Mouse (Mus musculus) spleen, postnatal 10 days (tissue): ENCODE results near the gene Olfr1333.
"Not testable (repeated sequence)": the region's sequence is repeated elsewhere in the genome, so short reads cannot be mapped to it uniquely, and the experiment has no call there.

Source experiments
- DNase-seq, 2 experiments: peaks; one replicate each; pipeline ENCODE4 v3.0.0; 2021 to 2022; ENCODE audit warnings: low spot score in 2 of 2

The Olfr1333 gene

DNA sequence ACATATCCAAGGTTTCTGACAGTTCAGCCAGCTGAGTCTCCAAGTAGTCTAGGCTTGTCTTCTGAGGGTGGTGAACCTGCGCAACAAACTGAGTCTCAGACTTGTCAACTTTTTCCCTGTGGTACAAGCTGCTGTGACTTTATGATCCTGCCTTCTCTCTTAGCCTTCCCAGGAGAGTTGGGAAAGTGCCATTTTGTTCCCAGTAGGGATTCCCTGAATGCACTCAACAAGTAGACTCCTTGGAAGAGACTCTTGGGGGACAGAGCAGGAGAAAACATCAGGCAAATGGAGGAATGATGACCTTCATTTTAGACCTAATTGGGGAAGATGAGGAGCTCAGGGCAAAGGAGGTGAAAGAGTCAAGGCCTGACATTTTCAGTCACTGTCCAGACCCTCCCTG lies at the start of gene Olfr1333:
Olfr1333 (minus strand) TSS at position 101 of the 400 bp plus-strand sequence.
- no peak for DNase-seq

DNA sequence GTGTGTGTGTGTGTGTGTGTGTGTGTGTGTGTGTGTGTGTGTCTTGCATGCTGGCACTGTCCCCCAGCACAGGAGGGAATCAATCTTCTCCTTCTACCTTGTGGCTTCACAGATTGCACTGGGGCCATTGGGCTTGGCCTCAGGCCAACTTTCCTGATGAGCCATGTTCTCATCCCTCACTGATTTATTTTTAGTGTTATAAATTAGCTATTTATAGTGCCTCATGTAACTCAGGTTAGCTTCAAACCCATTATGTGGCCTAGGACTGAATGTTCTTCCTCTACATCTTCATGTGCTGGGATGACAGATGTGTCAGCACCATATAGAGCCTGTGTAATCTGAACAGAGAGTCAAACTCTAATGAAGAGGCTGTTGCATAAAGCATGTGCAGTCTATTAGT lies 31.5 kb upstream of the Olfr1333 start:
- DNase-seq: no peak

DNA sequence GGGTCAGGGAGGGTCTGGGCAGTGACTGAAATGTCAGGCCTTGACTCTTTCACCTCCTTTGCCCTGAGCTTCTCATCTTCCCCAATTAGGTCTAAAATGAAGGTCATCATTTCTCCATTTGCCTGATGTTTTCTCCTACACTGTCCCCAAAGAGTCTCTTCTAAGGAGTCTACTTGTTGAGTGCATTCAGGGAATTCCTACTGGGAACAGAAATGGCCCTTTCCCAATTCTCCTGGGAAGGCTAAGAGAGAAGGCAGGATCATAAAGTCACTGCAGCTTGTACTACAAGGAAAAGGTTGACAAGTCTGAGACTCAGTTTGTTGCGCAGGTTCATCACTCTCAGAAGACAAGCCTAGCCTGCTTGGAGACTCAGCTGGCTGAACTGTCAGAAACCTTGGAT lies 28.3 kb upstream of the Olfr1333 start, which contains the start of gene Olfr1331:
Olfr1331 (plus strand) TSS at position 301 of the 400 bp plus-strand sequence.
- DNase-seq: no peak

DNA sequence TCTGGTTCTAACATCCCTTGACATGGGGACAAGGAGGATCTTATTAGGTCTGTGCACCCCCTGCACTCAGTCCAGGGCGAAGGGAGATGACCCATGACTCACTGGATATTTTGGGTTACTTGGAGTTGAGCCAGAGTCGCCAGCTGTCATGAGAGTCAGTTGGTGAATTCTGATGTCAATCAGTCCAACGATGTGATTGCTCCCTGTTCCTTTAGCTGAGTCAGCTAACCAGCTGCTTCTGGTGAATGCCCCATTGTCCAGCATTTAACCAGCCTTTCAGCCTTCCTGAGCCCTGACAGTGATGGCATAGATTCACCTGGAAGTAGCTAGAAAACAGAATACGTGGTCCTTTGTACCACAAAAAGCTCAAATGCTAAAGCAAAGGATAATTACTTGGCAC lies 26.6 kb upstream of the Olfr1333 start:
- no peak for DNase-seq

DNA sequence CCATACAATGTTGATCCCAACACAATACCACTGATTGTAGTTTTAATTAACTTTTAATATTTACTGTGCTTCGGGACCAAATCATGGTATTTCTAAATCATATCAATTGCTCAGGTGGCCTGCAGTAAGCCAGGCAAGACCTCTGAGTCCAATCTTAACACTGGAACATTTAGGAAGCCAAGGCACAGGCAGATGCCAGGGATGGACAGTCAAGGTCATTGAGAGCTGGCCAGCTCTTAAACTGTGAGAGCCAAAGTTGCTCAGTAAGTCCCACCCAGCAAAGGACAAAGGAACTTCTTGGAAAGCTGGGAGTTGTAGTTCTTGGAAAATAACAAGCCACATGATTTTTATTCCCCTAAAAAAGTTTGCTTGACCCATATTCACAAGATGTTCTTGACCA lies 25.7 kb upstream of the Olfr1333 start:
- no peak for DNase-seq

DNA sequence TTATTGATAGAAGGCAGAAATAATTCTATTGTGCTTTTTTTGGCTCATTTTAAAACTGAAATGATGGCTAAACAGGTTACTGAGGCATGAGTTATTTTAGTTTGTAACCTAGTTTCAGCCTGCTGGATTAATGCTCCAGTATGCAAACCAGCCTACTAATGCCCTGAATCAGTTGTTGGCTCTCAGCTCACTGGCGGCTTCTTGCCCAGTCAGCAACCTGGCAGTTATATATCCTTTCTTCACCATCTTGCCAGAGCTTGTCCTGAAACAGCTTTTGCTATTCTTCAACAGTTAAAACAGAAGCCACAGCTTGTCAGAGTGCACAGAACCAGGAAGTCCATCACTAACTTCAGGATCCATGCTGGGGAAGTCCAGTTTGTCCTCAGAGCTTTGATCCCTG lies 17.2 kb downstream of the Olfr1333 start:
- DNase-seq: no peak

DNA sequence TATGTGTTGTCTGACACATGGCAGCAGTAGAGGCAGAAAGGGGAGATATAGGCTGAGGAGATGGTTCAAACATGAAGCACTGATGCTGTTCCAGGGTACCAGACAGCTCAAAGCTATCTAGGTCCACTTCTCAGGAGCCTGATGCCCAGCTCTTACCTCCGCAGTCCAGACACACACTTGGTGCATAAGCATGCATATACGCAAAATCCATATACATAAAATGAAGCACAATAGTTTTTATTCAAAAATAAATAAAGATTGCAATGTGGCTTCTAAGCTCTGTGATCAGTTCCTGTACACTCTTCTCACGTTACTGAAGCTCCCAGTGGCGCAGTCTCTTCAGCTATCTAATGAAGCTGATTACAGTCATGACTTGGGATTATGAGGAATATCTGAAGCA lies 26.2 kb downstream of the Olfr1333 start, which contains the start of gene Olfr1335:
Olfr1335 (minus strand) TSS at position 101 of the 400 bp plus-strand sequence.
- DNase-seq: no peak

DNA sequence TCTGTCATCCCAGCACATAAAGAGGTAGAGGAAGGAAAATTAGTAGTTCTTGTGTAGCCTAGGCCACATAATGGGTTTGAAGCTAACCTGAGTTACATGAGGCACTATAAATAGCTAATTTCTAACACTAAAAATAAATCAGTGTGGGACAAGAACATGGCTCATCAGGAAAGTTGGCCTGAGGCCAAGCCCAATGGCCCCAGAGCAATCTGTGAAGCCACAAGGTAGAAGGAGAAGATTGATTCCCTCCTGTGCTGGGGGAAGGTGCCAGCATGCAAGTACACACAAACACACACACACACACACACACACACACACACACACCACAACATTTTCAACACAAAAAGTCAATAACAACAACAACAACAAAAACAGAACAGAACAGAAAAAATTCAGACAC lies 43.3 kb downstream of the Olfr1333 start:
- DNase-seq: not testable (repeated sequence)

DNA sequence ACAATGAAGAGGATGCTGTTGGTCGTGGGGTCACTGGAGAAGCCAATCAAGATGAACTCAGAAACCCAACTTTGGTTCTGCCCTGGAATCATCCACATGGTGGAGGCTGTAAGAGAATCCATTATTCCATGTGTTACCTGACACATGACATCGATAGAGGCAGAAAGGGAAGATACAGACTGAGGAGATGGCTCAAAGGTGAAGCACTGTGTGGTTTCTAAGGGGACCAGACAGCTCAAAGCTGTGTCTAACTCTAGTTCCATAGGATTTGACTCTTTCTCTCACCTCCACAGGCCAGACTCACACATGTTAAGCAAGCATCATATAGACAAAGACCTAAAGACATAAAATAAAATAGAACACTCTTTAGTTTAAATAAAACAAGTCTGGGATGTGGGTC lies 53.6 kb downstream of the Olfr1333 start, which contains the start of gene Olfr1337:
Olfr1337 (minus strand) TSS at position 101 of the 400 bp plus-strand sequence.
- no peak for DNase-seq
